Mouse (Mus musculus) small intestine, adult 2 months (tissue): Measurements from ENCODE around the gene Myl6. TPM values are rescaled to one million over a fixed set of nuclear protein-coding genes. Genes with fewer than 3 reads are reported as not detected.

Experiments used
- H3K27ac ChIP-seq: fragments of 200-500 bp; 2 replicates; pipeline ENCODE4 v1.5.1; 2012; ENCODE audit warnings: low read depth, low read length, control low read depth, inconsistent platforms; ENCODE audit not compliant: insufficient read depth
- H3K27me3 ChIP-seq: fragments of 200-500 bp; 2 replicates; pipeline ENCODE4 v1.6.1; 2012; ENCODE audit warnings: mild to moderate bottlenecking, moderate library complexity, low read length, inconsistent platforms; ENCODE audit not compliant: control insufficient read depth, insufficient read depth
- H3K36me3 ChIP-seq: fragments of 200-500 bp; 2 replicates; pipeline ENCODE4 v1.6.1; 2012; ENCODE audit warnings: mild to moderate bottlenecking, low read length, control low read depth, inconsistent platforms; ENCODE audit not compliant: control insufficient read depth, insufficient read depth
- H3K4me1 ChIP-seq: fragments of 200-500 bp; 2 replicates; pipeline ENCODE4 v1.6.1; 2012; ENCODE audit warnings: low read length, inconsistent platforms, mixed read lengths; ENCODE audit not compliant: control insufficient read depth, insufficient read depth, insufficient read length
- H3K4me3 ChIP-seq: fragments of 200-500 bp; 2 replicates; pipeline ENCODE4 v1.5.1; 2012; ENCODE audit warnings: low read depth, mild to moderate bottlenecking, control low read depth, inconsistent platforms, low read length, moderate library complexity
- CTCF ChIP-seq: fragments of 200-500 bp; IDR thresholded peaks from 2 replicates; pipeline ENCODE4 v1.5.1; 2012; ENCODE audit warnings: low read depth, mild to moderate bottlenecking, control low read depth, inconsistent platforms, low read length, moderate library complexity, mixed read lengths; ENCODE audit not compliant: insufficient replicate concordance, insufficient read length; ENCODE audit errors: extremely low read depth
- POLR2A ChIP-seq: fragments of 200-500 bp; IDR thresholded peaks from 2 replicates; pipeline ENCODE4 v1.6.1; 2012; ENCODE audit warnings: low read depth, mild to moderate bottlenecking, control low read depth, inconsistent platforms, low read length, moderate library complexity
- WGBS: fragments of 180-500 bp; shearing (Covaris S2); methylation state at CpG from one replicate; pipeline ENCODE4 v1.1.7; 2018; 5-methylcytosine and 5-hydroxymethylcytosine counted together
- polyA plus RNA-seq: library from polyadenylated mRNA; depleted of rRNA; stranded (reverse); fragments of >200 nt; gene quantifications from 2 replicates; pipeline ENCODE4 v1.2.3, GENCODE M21; 2012

Myl6 gene
- polyA plus RNA-seq, 1 experiment = 749 TPM

- H3K27me3 ChIP-seq = no peaks in the 10 kb centered on the region
- peaks cover 30% of the 10 kb centered on the region for H3K36me3 ChIP-seq
- no peak overlapping the region for H3K4me3 ChIP-seq
- H3K27ac ChIP-seq = no peak overlapping the region
- no peaks in the 10 kb centered on the region for H3K4me1 ChIP-seq
- 76% methylated on average over 7 of the region's 7 CpGs for WGBS
- no peak for TF ChIP-seq POLR2A
- TF ChIP-seq CTCF = peak; percentile 27; the same call in 1 of the 2 replicates
Observed at GRCm38 (mm10) chr10:128518833-128519232, 24.9 kb upstream of the Myl6 start.

DNA sequence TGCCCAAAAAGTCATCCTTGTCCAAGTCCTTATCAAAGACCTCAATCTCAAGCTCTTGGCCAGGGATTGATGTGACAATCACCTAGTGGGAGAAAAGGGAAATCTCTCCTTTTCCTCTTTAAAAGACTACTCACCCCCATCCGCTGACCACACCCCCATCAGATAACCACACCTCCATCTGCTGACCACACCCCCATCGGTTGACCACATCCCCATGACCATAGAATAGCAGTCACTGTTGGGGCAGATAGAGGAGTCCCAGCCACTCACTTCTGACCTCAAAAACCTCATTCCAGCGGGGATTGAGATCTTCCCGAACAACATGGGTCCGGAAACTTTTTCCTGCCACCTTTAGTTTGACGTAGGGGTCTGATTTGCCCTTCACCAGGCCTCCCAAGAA, 22.7 kb upstream of the Myl6 start:
- Histone ChIP-seq H3K36me3 (peaks cover 40% of the 10 kb centered on the region), H3K4me1 (no peaks in the 10 kb centered on the region), H3K27me3 (no peaks in the 10 kb centered on the region), H3K27ac (no peak overlapping the region), H3K4me3 (no peak overlapping the region)
- TF ChIP-seq POLR2A (no peak), CTCF (no peak)
- 67% methylated on average over 6 of the region's 6 CpGs for WGBS

DNA sequence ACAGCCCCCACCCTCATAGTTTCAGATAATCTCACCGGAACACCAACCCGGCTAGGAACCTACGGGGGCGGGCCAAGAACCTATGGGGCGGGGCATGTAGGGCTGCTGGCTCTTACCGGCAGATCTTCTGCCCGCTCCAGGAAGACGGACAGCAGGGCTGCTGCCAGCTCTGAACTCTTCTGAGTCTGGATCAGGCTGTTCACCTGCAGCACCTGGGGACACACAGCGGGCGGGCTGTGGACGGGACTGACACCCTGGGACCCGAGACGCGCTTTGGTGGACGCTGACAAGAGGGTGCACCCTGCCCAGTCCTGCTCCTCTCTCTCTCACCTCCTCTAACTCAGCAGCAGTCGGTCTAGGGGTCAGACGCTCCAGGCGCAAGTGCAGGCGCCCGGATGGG, 22.1 kb upstream of the Myl6 start:
- no peak for TF ChIP-seq CTCF
- TF ChIP-seq POLR2A = no peak
- no peaks in the 10 kb centered on the region for H3K27me3 ChIP-seq
- WGBS = 60% methylated on average over 20 of the region's 20 CpGs
- H3K4me3 ChIP-seq = no peak overlapping the region
- H3K4me1 ChIP-seq = no peaks in the 10 kb centered on the region
- H3K27ac ChIP-seq = no peak overlapping the region
- peaks cover 40% of the 10 kb centered on the region for H3K36me3 ChIP-seq

DNA sequence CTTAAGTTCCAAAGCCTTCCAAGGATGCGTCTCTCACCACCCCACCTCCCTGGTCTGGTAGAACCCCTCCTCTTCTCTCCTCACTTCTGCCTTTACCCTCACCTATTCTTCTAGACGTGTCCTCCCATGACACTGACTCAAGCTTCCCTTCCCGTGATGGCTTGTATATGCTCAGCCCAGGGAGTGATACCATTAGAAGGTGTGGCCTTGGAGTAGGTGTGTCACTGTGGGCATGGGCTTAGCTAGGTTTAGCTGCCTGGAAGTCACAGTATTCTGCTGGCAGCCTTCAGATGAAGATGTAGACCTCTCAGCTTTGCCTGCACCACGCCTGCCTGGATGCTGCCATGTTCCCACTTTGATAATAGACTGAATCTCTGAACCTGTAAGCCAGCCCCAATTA, 21.1 kb upstream of the Myl6 start:
- WGBS = 65% methylated on average over 4 of the region's 4 CpGs
- H3K27ac ChIP-seq = no peak overlapping the region
- no peaks in the 10 kb centered on the region; the same call in 1 of the 2 replicates for H3K4me1 ChIP-seq
- TF ChIP-seq POLR2A (no peak), CTCF (no peak)
- H3K27me3 ChIP-seq = no peaks in the 10 kb centered on the region
- H3K4me3 ChIP-seq = no peak overlapping the region
- peaks cover 40% of the 10 kb centered on the region for H3K36me3 ChIP-seq

- TF ChIP-seq CTCF (no peak), POLR2A (no peak)
- no peak overlapping the region for H3K27ac ChIP-seq
- H3K4me3 ChIP-seq = no peak overlapping the region
- H3K4me1 ChIP-seq = no peaks in the 10 kb centered on the region; the same call in 1 of the 2 replicates
- 95% methylated on average over 12 of the region's 12 CpGs for WGBS
- no peaks in the 10 kb centered on the region for H3K27me3 ChIP-seq
- H3K36me3 ChIP-seq = peaks cover 32% of the 10 kb centered on the region
Observed at GRCm38 (mm10) chr10:128511761-128512160, 17.8 kb upstream of the Myl6 start.

- H3K4me3 ChIP-seq = no peak overlapping the region
- H3K4me1 ChIP-seq = no peaks in the 10 kb centered on the region; the same call in 1 of the 2 replicates
- no peak overlapping the region for H3K27ac ChIP-seq
- no peaks in the 10 kb centered on the region for H3K27me3 ChIP-seq
- peaks cover 27% of the 10 kb centered on the region for H3K36me3 ChIP-seq
- TF ChIP-seq CTCF = no peak
- TF ChIP-seq POLR2A = no peak
- WGBS = 86% methylated on average over 9 of the region's 9 CpGs
Observed at GRCm38 (mm10) chr10:128511189-128511588, 17.2 kb upstream of the Myl6 start.

DNA sequence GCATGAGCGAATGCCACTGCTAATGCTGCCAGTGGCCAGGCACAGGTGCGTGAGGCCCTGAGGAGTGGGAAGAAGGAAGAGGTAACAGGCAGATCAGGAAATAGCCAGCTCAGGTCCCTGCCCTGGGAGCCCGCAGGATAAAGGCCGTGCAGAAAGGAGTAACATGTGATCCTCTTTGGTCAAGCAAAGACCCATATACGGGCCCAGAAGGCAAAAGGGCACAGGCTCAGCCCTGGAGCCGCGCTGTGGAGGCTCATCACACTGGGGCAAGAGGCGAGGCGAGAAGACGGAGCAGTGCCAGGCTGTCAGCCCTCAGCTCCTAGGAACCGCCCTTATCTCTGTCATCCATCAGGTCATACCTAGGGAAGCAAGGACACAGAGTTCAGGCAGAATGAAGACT, 16.4 kb upstream of the Myl6 start:
- Histone ChIP-seq H3K4me3 (no peak overlapping the region), H3K27me3 (no peaks in the 10 kb centered on the region), H3K4me1 (no peaks in the 10 kb centered on the region; the same call in 1 of the 2 replicates), H3K36me3 (peaks cover 23% of the 10 kb centered on the region), H3K27ac (no peak overlapping the region)
- TF ChIP-seq CTCF (no peak), POLR2A (no peak)
- WGBS = 92% methylated on average over 11 of the region's 11 CpGs

DNA sequence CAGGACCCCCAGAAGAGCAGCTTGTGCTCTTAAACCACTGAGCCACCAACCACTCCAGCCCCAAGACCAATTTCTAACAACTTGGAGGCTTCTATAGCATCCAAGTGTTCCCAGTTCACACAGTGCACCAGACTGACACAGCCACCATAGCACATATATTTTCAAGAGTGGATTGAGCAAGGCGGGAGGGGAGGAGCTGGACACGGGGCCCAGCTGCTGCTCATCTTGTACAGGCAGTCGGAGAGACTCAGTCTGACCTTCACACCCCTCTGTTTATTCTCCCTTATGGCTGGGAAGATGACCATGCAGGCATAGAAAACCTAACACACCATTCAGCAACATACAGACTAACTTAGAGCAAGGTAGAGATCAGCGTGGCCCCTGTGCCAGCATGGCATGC, 15.9 kb upstream of the Myl6 start:
- peaks cover 1% of the 10 kb centered on the region for H3K4me1 ChIP-seq
- WGBS = 72% methylated on average over 4 of the region's 4 CpGs
- TF ChIP-seq CTCF (no peak), POLR2A (no peak)
- no peak overlapping the region for H3K4me3 ChIP-seq
- H3K36me3 ChIP-seq = peaks cover 22% of the 10 kb centered on the region
- H3K27ac ChIP-seq = no peak overlapping the region
- no peaks in the 10 kb centered on the region for H3K27me3 ChIP-seq
